Mouse (Mus musculus) G1E (cell line): Measurements from ENCODE around the gene Mea1. TPM values are rescaled to one million over a fixed set of nuclear protein-coding genes. Genes with fewer than 3 reads are reported as not detected.
A peak's percentile ranks its signal among the peaks of the same experiment; 100 is the strongest.

Experiments
- ATAC-seq: 2 replicates; pipeline ENCODE4 v1.8.0; 2016; ENCODE audit warnings: mild to moderate bottlenecking; ENCODE audit not compliant: insufficient number of reproducible peaks, poor library complexity, low FRiP score, severe bottlenecking; ENCODE audit errors: extremely low read depth
- DNase-seq: peaks from one replicate; pipeline ENCODE4 v3.0.0; 2012; ENCODE audit warnings: low spot score
- H3K27me3 ChIP-seq: 2 replicates; pipeline ENCODE4 v1.6.1; 2012; ENCODE audit warnings: mild to moderate bottlenecking, low read length, inconsistent platforms; ENCODE audit not compliant: insufficient read depth
- H3K36me3 ChIP-seq: replicated peaks from 2 replicates; pipeline ENCODE3; 2012; ENCODE audit warnings: mild to moderate bottlenecking, inconsistent platforms
- H3K4me1 ChIP-seq: 2 replicates; pipeline ENCODE4 v1.6.1; 2012; ENCODE audit warnings: low read depth, low read length, inconsistent platforms, mixed read lengths; ENCODE audit not compliant: insufficient read depth
- H3K4me3 ChIP-seq: 2 replicates; pipeline ENCODE4 v1.5.1; 2012; ENCODE audit warnings: low read depth, mild to moderate bottlenecking, inconsistent platforms, low read length, moderate library complexity, mixed read lengths
- H3K9me3 ChIP-seq: replicated peaks from 2 replicates; pipeline ENCODE4 v1.6.1; 2012; ENCODE audit warnings: inconsistent platforms
- CTCF ChIP-seq: IDR thresholded peaks from 2 replicates; pipeline ENCODE4 v1.5.1; 2012; ENCODE audit warnings: low read depth, low read length, inconsistent platforms, mixed read lengths
- GATA1 ChIP-seq: IDR thresholded peaks from 2 replicates; pipeline ENCODE4 v1.6.1; 2012; ENCODE audit warnings: borderline replicate concordance, low read length, inconsistent platforms, mixed read lengths
- GATA2 ChIP-seq: IDR thresholded peaks from 2 replicates; pipeline ENCODE4 v1.6.1; 2012; ENCODE audit warnings: low read depth, low read length, inconsistent platforms, borderline replicate concordance
- POLR2AphosphoS5 ChIP-seq: IDR thresholded peaks from 2 replicates; pipeline ENCODE4 v1.6.1; 2012; ENCODE audit warnings: low read depth, low read length, inconsistent platforms; ENCODE audit not compliant: insufficient replicate concordance
- TAL1 ChIP-seq: conservative IDR thresholded peaks from 2 replicates; pipeline ENCODE4 v1.6.1; 2012; ENCODE audit warnings: low read depth, low read length, inconsistent platforms, mixed read lengths
- polyA plus RNA-seq: library from polyadenylated mRNA; stranded (reverse); fragments of >175 nt; gene quantifications from 2 replicates; pipeline ENCODE4 v1.2.3, GENCODE M21; 2012
- total RNA-seq, 2 experiments: library from RNA; stranded (forward) in 1 of 2; stranded (reverse) in 1 of 2; fragments of 200-1000 nt in 1 of 2; fragments of >200 nt in 1 of 2; fragmentation: Nextera tagmentation in 1 of 2; gene quantifications; 2 replicates each; pipeline ENCODE4 v1.2.3; 2014 to 2017

The Mea1 gene
- total and polyA plus RNA-seq, 3 experiments: 42.4 to 105 (median 79.5) TPM

GRCm38 (mm10) chr17:46714756-46715481 is 36.3 kb downstream of the Mea1 start:
- Histone ChIP-seq H3K4me1 (peaks cover 39% of the 10 kb centered on the region), H3K9me3 (no peaks in the 10 kb centered on the region), H3K27me3 (no peaks in the 10 kb centered on the region), H3K36me3 (peaks cover 62% of the 10 kb centered on the region), H3K4me3 (no peak overlapping the region)
- TF ChIP-seq GATA1 (no peak), CTCF (peak; percentile 62), POLR2AphosphoS5 (no peak)
- no peak for ATAC-seq
- DNase-seq: peak; percentile 47

DNA sequence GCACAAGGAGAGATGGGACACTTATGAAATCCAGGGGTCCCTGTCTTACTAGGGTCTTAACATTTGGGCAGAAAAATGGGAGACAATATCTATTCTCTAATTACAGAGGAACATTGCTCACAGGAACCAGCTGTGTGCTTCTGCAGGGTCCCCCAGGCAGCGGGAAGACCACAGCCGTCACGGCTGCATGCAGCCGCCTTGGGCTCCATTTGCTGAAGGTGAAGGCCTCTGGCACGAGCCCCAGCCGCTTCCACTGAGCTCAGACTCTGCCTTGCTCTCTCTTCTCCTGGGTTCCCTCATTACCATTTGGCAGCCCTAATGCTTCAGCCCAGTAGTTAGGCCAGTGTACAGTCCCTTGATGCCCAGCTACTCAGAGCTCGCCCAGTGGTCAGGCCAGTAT is 42.5 kb downstream of the Mea1 start:
- Histone ChIP-seq H3K27me3 (no peaks in the 10 kb centered on the region), H3K4me1 (0 out of 2 replicates have a peak, but pooled peaks cover 3% of the 10 kb centered on the region), H3K36me3 (peaks cover 94% of the 10 kb centered on the region), H3K9me3 (no peaks in the 10 kb centered on the region), H3K4me3 (no peak overlapping the region)
- no peak for ATAC-seq
- no peak for TF ChIP-seq CTCF
- DNase-seq: no peak

DNA sequence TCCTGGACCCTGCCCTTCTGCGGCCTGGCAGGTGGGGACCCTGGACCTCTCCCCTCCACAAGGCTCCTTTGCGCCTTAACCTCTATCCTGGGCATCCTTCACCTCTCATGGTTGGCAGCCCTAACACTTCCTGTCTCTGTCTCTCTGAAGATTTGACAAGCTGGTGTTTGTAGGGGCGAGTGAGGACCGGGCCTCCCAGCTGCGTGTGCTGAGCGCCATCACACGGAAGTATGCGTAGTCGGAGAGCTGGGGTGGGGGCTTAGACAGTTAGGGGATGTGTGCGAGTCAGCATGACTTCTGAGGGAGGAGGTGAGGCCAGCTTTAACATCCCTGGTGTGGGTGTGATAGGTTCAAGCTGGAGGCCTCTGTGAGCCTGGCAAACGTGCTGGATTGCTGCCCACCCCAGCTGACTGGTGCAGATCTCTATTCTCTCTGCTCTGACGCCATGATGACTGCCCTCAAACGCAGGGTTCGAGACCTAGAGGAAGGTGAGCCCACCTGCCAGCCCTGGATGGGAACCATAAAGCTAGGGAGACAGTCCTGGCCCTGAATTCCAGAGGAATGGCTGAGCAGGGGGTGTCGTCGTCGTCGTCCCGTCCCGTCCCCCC is 46.0 kb downstream of the Mea1 start:
- Histone ChIP-seq H3K9me3 (no peaks in the 10 kb centered on the region), H3K36me3 (peaks cover 77% of the 10 kb centered on the region), H3K4me3 (no peak overlapping the region), H3K4me1 (peaks cover 3% of the 10 kb centered on the region; the same call in 1 of the 2 replicates), H3K27me3 (peaks cover 8% of the 10 kb centered on the region; the same call in 1 of the 2 replicates)
- DNase-seq (no peak), ATAC-seq (no peak)
- no peak for TF ChIP-seq CTCF
- no peak for TF ChIP-seq TAL1
- no peak for TF ChIP-seq GATA1
- TF ChIP-seq POLR2AphosphoS5: no peak
- no peak for TF ChIP-seq GATA2

GRCm38 (mm10) chr17:46725273-46725672 is 46.7 kb downstream of the Mea1 start:
- ATAC-seq (no peak), DNase-seq (peak; percentile 29)
- Histone ChIP-seq H3K27me3 (peaks cover 8% of the 10 kb centered on the region; the same call in 1 of the 2 replicates), H3K4me1 (peaks cover 3% of the 10 kb centered on the region; the same call in 1 of the 2 replicates), H3K4me3 (no peak overlapping the region), H3K9me3 (no peaks in the 10 kb centered on the region), H3K36me3 (peaks cover 70% of the 10 kb centered on the region)
- TF ChIP-seq GATA2 (no peak), TAL1 (no peak), POLR2AphosphoS5 (no peak), GATA1 (no peak), CTCF (peak; percentile 25; the same call in 1 of the 2 replicates)

DNA sequence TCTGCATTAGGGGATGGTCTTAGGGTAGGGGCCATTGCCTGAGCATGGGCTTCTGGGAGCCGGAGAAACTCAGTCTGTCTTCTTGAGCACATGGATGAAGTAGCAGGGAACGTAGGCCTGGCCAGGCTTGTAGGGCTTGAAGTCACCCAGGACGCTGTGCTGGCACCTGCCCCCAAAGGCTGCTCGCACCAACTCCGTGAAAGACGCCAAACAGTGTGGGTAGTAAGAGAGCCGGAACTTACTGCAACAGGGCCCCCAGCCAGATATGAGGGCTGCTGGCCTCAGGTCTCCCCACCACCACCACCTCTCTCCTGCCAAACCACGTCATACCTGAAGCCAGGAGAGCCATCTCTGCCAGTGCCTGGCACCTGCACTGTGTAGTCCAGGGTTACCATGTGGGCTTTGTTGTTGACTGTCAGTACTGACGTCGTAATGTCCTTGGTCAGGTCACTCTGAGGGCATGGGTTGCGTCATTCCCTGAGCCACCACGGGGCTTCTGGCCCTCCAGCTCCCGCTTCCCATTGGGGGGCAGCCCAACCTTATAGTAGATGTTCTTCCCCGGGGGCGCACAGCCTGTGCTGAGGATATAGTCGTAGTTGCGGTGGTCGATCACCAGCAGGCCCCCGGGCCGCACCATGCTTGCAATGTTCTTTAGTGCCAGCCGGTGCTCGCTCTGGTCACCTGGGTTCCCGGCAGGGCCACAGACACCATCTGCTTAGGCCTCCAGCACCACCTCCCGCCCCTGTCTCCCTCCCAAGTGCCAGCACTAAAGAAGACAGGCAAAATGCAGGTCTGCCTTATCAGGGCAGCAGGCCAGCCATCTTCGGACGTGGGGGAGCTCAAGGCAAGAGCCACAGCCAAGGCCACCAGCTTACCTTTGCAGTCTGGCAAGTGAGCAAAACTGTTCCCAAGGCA is 47.4 kb downstream of the Mea1 start:
- Histone ChIP-seq H3K4me3 (no peak overlapping the region), H3K4me1 (peaks cover 3% of the 10 kb centered on the region; the same call in 1 of the 2 replicates), H3K9me3 (no peaks in the 10 kb centered on the region), H3K27me3 (peaks cover 8% of the 10 kb centered on the region; the same call in 1 of the 2 replicates), H3K36me3 (peaks cover 63% of the 10 kb centered on the region)
- no peak for ATAC-seq
- DNase-seq: no peak
- TF ChIP-seq TAL1 (no peak), CTCF (no peak; the same call in 1 of the 2 replicates), GATA1 (no peak), POLR2AphosphoS5 (no peak), GATA2 (no peak)

DNA sequence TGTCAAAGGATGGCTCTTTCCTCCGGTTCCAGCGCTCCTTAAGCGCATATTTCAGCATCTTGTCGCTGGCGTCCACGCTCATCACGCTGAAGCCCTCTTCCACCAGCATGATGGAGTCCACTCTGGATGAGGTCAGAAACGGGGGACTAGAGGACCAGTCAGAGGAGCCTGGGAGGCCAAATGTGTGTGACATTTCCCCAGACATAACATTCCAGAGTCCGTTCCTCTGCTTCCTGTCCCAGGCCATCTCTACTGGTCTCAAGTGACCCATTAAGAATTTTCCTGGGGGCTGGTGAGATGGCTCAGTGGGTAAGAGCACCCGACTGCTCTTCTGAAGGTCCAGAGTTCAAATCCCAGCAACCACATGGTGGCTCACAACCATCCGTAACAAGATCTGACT is 48.7 kb downstream of the Mea1 start:
- TF ChIP-seq POLR2AphosphoS5 (no peak), GATA1 (no peak), GATA2 (no peak)
- Histone ChIP-seq H3K36me3 (peaks cover 50% of the 10 kb centered on the region), H3K4me1 (peaks cover 3% of the 10 kb centered on the region; the same call in 1 of the 2 replicates), H3K4me3 (no peak overlapping the region), H3K27me3 (peaks cover 8% of the 10 kb centered on the region; the same call in 1 of the 2 replicates), H3K9me3 (no peaks in the 10 kb centered on the region)
- DNase-seq: no peak
- no peak for ATAC-seq
